Comparison of ENCODE assay signal across 15 mouse cellular contexts in genomic region chr17:57280411-57280810, GRCm38 (mm10). TPM values are rescaled to one million over a fixed set of nuclear protein-coding genes. Genes with fewer than 3 reads are reported as not detected.
DNase-seq lines count a peak whose midpoint lies in the region; TF ChIP-seq lines count a peak whose summit lies in the region.
"Had no signal": no experiment of that assay in that cellular context is flagged by ENCODE, and none has a peak within 500 bp of the region (broad histone marks: within the 10 kb centered on the region; RNA-seq: fewer than 3 reads in every experiment).

No protein-coding gene starts in this region.

- DNase-seq in adrenal gland, postnatal 36 days = peak; percentile 10 to 26
- DNase-seq in adrenal gland, adult 18-20 months (ENCODE audit: low spot score in 2 of 2) = no peak
- peak; percentile 52 for DNase-seq in lung, postnatal 36 days
- DNase-seq in lung, adult 2 months = no peak
- DNase-seq in brain, adult 2 months (ENCODE audit: low read depth, low spot score) = peak; percentile 24
- DNase-seq in kidney, adult 8-10 months = no peak
- DNase-seq in left cerebral cortex, adult 8-10 months (ENCODE audit: low spot score in 2 of 2) = no peak
- DNase-seq: cerebellum, adult 11 months; forebrain, postnatal 0 days; gastrocnemius, postnatal 25 days; heart, postnatal 4 days had no signal

- 51% methylated on average over 3 of the region's 3 CpGs for WGBS in lung, adult 2 months
- 0% methylated on average over 3 of the region's 3 CpGs for WGBS in macrophage (ENCODE audit: missing documents)

- H3K4me3 ChIP-seq in lung, adult 2 months (replicated peaks; ENCODE audit: extremely low read depth, low read depth, low read length) = no peak overlapping the region
- peak overlapping the region; percentile 91 for H3K4me3 ChIP-seq in macrophage (ENCODE audit: inconsistent target)
- H3K4me3 ChIP-seq: limb, embryonic 12.5 days; midbrain, embryonic 10.5 days had no signal

- H3K4me1 ChIP-seq in lung, adult 2 months (ENCODE audit: control insufficient read depth, insufficient read depth, low read length) = 0 out of 2 replicates have a peak, but pooled peaks cover 4% of the 10 kb centered on the region

- H3K79me2 ChIP-seq in macrophage (ENCODE audit: inconsistent target) = peaks cover 73% of the 10 kb centered on the region

- peak overlapping the region; percentile 97 for H3K27ac ChIP-seq in macrophage
- H3K27ac ChIP-seq: kidney, postnatal 0 days; limb, embryonic 12.5 days; midbrain, embryonic 10.5 days had no signal

- TF ChIP-seq CTCF in lung, adult 2 months (IDR thresholded peaks at IDR 0.05; ENCODE audit: insufficient read depth, low read length) = no peak

- no peaks in the 10 kb centered on the region; the same call in 1 of the 2 replicates for H3K36me3 ChIP-seq in macrophage (ENCODE audit: inconsistent target)
- H3K36me3 ChIP-seq: limb, embryonic 12.5 days; midbrain, embryonic 10.5 days had no signal

- TF ChIP-seq POLR2A in lung, adult 2 months (IDR thresholded peaks at IDR 0.05; ENCODE audit: borderline replicate concordance, extremely low read depth, low read depth, low read length) = no peak

RNA-seq across cellular contexts. Expression of gene Vav1, which starts 1.5 kb away (rescaled TPM):
- total RNA-seq in adrenal gland, postnatal 36 days (2021) = 1 to 10 TPM; 2.2 to 2.9 TPM
- 1 to 10 TPM; 2.6 to 4.0 TPM for total RNA-seq in adrenal gland, adult 18-20 months (2021)
- 8.2 and 12.3 TPM in 2 replicates for polyA plus RNA-seq in lung, adult 2 months (2012; rRNA removed)
- 100 to 1,000 TPM; 144 to 640 (median 355) TPM for total RNA-seq in macrophage (2018; cell fraction: chromatin; rRNA removed)
- total RNA-seq in macrophage (2018; cell fraction: cytosol; rRNA removed) = 100 to 1,000 TPM in 25 of 26 experiments, 10 to 100 TPM in 1; 97.9 to 300 (median 165) TPM
- 100 to 1,000 TPM; 118 to 364 (median 250) TPM for total RNA-seq in macrophage (2018; cell fraction: nucleus; rRNA removed)
- 91.4 to 144 TPM (median 106 TPM) in 3 replicates for polyA plus RNA-seq in macrophage (2018)
- 1 to 10 TPM; 2.9 to 9.2 (median 5.0) TPM for total RNA-seq in left cerebral cortex, adult 8-10 months (2022)

RNA-seq across cellular contexts. Expression of gene Trip10, which starts 31.2 kb away (rescaled TPM):
- total RNA-seq in adrenal gland, postnatal 36 days (2021) = 10 to 100 TPM; 50.1 to 52.0 TPM
- 10 to 100 TPM; 53.4 to 61.0 TPM for total RNA-seq in adrenal gland, adult 18-20 months (2021)
- 43.0 and 50.7 TPM in 2 replicates for polyA plus RNA-seq in lung, adult 2 months (2012; rRNA removed)
- total RNA-seq in macrophage (2018; cell fraction: chromatin; rRNA removed) = 100 to 1,000 TPM in 5 of 26 experiments, 10 to 100 TPM in 21; 14.3 to 357 (median 42.1) TPM
- 10 to 100 TPM in 17 of 26 experiments, 1 to 10 TPM in 9; 5.2 to 56.0 (median 15.0) TPM for total RNA-seq in macrophage (2018; cell fraction: cytosol; rRNA removed)
- total RNA-seq in macrophage (2018; cell fraction: nucleus; rRNA removed) = 100 to 1,000 TPM in 3 of 26 experiments, 10 to 100 TPM in 19, 1 to 10 TPM in 4; 8.2 to 261 (median 20.5) TPM
- 16.5 to 20.2 TPM (median 17.0 TPM) in 3 replicates for polyA plus RNA-seq in macrophage (2018)
- total RNA-seq in left cerebral cortex, adult 8-10 months (2022) = 1 to 10 TPM; 6.9 to 9.1 (median 8.1) TPM

RNA-seq across cellular contexts. Expression of gene Gpr108, which starts 32.2 kb away (rescaled TPM):
- total RNA-seq in adrenal gland, postnatal 36 days (2021) = 10 to 100 TPM; 78.7 to 94.2 TPM
- total RNA-seq in adrenal gland, adult 18-20 months (2021) = 10 to 100 TPM; 72.4 to 89.6 TPM
- polyA plus RNA-seq in lung, adult 2 months (2012; rRNA removed) = 62.1 and 68.2 TPM in 2 replicates
- total RNA-seq in macrophage (2018; cell fraction: chromatin; rRNA removed) = 10 to 100 TPM; 24.7 to 90.1 (median 45.8) TPM
- 10 to 100 TPM; 34.9 to 64.9 (median 53.9) TPM for total RNA-seq in macrophage (2018; cell fraction: cytosol; rRNA removed)
- 10 to 100 TPM; 41.5 to 96.3 (median 60.9) TPM for total RNA-seq in macrophage (2018; cell fraction: nucleus; rRNA removed)
- polyA plus RNA-seq in macrophage (2018) = 44.3 to 68.7 TPM (median 50.3 TPM) in 3 replicates
- 10 to 100 TPM; 26.5 to 27.8 (median 27.5) TPM for total RNA-seq in left cerebral cortex, adult 8-10 months (2022)

RNA-seq across cellular contexts. Expression of gene C3, which starts 52.5 kb away (rescaled TPM):
- total RNA-seq in adrenal gland, postnatal 36 days (2021) = 100 to 1,000 TPM; 231 to 623 TPM
- total RNA-seq in adrenal gland, adult 18-20 months (2021) = 100 to 1,000 TPM; 184 to 696 TPM
- 254 and 275 TPM in 2 replicates for polyA plus RNA-seq in lung, adult 2 months (2012; rRNA removed)
- 100 to 1,000 TPM in 15 of 26 experiments, 10 to 100 TPM in 7, 1 to 10 TPM in 4; 3.9 to 776 (median 193) TPM for total RNA-seq in macrophage (2018; cell fraction: chromatin; rRNA removed)
- 100 to 1,000 TPM in 15 of 26 experiments, 10 to 100 TPM in 11; 11.1 to 560 (median 171) TPM for total RNA-seq in macrophage (2018; cell fraction: cytosol; rRNA removed)
- total RNA-seq in macrophage (2018; cell fraction: nucleus; rRNA removed) = 100 to 1,000 TPM in 21 of 26 experiments, 10 to 100 TPM in 5; 12.5 to 881 (median 340) TPM
- polyA plus RNA-seq in macrophage (2018) = 15.9 to 57.7 TPM (median 40.8 TPM) in 3 replicates
- total RNA-seq in left cerebral cortex, adult 8-10 months (2022) = 1 to 10 TPM in 3 of 4 experiments, under 1 TPM in 1; 0.94 to 3.9 (median 1.3) TPM
- polyA plus RNA-seq: midbrain, embryonic 10.5 days had no signal

Comparison
In these comparisons a context has a peak if more than half of its experiments do, and no peak if none do; other contexts are left out.
1. DNase-seq: peak in adrenal gland, postnatal 36 days (2 of 2), lung, postnatal 36 days (single experiment) and brain, adult 2 months (single experiment); none in adrenal gland, adult 18-20 months (0 of 2), lung, adult 2 months (single experiment), kidney, adult 8-10 months (0 of 2) and left cerebral cortex, adult 8-10 months (0 of 2).
2. RNA of gene Trip10, which starts 31.2 kb away (total RNA-seq): 53.4 to 61.0 TPM in adrenal gland, adult 18-20 months and 50.1 to 52.0 TPM in adrenal gland, postnatal 36 days; 6.9 to 9.1 TPM in left cerebral cortex, adult 8-10 months; every median in the first group is over 4 times any median in the second.